ENCODE assay signal across 8 mouse cellular contexts in the genomic region with DNA sequence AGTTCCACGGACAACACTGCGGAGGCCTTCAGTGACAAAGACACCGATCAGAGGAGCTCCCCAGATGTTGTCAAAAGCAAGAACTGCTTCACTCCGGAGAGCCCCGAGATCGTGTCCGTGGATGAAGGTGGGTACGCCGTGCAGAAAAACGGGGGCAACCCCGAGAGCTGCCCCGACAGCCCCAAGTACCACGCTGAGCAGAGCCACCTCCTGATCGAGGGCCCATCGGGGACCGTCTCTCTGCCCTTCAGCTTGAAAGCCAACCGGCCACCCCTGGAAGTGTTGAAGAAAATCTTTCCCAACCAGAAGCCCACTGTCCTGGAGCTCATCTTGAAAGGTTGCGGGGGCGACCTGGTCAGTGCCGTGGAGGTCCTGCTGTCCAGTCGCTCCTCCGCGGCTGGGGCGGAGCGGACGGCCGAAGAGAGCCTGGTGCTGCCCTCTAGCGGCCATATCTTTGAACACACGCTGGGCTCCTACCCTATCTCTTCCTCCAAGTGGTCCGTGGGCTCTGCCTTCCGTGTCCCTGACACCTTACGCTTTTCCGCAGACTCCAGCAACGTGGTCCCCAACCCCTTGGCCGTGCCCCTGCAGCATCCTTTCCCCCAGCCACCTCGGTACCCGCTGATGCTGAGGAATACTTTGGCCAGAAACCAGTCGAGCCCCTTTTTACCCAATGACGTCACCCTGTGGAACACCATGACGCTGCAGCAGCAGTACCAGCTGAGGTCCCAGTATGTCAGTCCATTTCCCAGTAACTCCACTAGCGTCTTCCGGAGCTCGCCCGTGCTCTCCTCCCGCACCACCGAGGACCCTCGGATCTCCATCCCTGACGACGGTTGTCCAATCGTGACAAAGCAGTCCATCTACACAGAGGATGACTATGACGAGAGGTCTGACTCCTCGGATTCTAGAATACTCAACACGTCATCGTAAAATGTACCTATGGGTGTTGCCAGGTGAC. TPM values are rescaled to one million over a fixed set of nuclear protein-coding genes. Genes with fewer than 3 reads are reported as not detected.
DNase-seq lines count a peak whose midpoint lies in the region; ATAC-seq and TF ChIP-seq lines count a peak whose summit lies in the region.
"Had no signal": no experiment of that assay in that cellular context is flagged by ENCODE, and none has a peak within 500 bp of the region (broad histone marks: within the 10 kb centered on the region; RNA-seq: fewer than 3 reads in every experiment).

No protein-coding gene starts in this region.

- no peak overlapping the region for H3K27ac ChIP-seq in embryonic facial prominence, embryonic 10.5 days (replicated peaks)
- no peak overlapping the region for H3K27ac ChIP-seq in midbrain, embryonic 15.5 days
- H3K27ac ChIP-seq in spleen, adult 2 months (ENCODE audit: insufficient read depth, low read length): no peak overlapping the region

- no peaks in the 10 kb centered on the region for H3K36me3 ChIP-seq in embryonic facial prominence, embryonic 10.5 days (replicated peaks)
- no peaks in the 10 kb centered on the region for H3K36me3 ChIP-seq in midbrain, embryonic 15.5 days (replicated peaks)
- no peaks in the 10 kb centered on the region for H3K36me3 ChIP-seq in spleen, adult 2 months (ENCODE audit: control insufficient read depth, insufficient read depth, low read length)

- no peak overlapping the region; the same call in 1 of the 2 replicates for H3K9ac ChIP-seq in midbrain, embryonic 15.5 days

- no peak for TF ChIP-seq POLR2A in spleen, adult 2 months (IDR thresholded peaks at IDR 0.05; ENCODE audit: low read depth, low read length)

- 32% methylated on average over 54 of the region's 54 CpGs for WGBS in embryonic facial prominence, embryonic 10.5 days
- WGBS in midbrain, embryonic 15.5 days: 37% methylated on average over 54 of the region's 54 CpGs
- WGBS in spleen, adult 2 months: 32% methylated on average over 54 of the region's 54 CpGs

- H3K4me2 ChIP-seq in midbrain, embryonic 15.5 days: peak overlapping the region; percentile 48

- DNase-seq in adrenal gland, postnatal 25 days: peak; percentile 76
- DNase-seq in embryonic facial prominence, embryonic 10.5 days (ENCODE audit: low spot score): peak; percentile 82
- peak; percentile 15 to 30 for DNase-seq in heart, adult 9 months (ENCODE audit: low spot score in 2 of 2)
- DNase-seq in kidney, adult 8-10 months: peak; percentile 38 to 69
- DNase-seq in liver: peak; percentile 63
- DNase-seq in spleen, adult 2 months (ENCODE audit: low read depth in 1 of 2, low spot score in 2 of 2): peak in 1 of 2 experiments; percentile 59

- peaks cover 100% of the 10 kb centered on the region for H3K27me3 ChIP-seq in embryonic facial prominence, embryonic 10.5 days (replicated peaks; ENCODE audit: low read depth, poor library complexity, severe bottlenecking)
- peaks cover 83% of the 10 kb centered on the region for H3K27me3 ChIP-seq in midbrain, embryonic 15.5 days (replicated peaks)
- no peaks in the 10 kb centered on the region for H3K27me3 ChIP-seq in spleen, adult 2 months (ENCODE audit: control insufficient read depth, insufficient read depth, low read length)

- H3K4me1 ChIP-seq in embryonic facial prominence, embryonic 10.5 days: peaks cover 18% of the 10 kb centered on the region
- peaks cover 8% of the 10 kb centered on the region for H3K4me1 ChIP-seq in midbrain, embryonic 15.5 days
- no peaks in the 10 kb centered on the region; the same call in 1 of the 2 replicates for H3K4me1 ChIP-seq in spleen, adult 2 months (ENCODE audit: control insufficient read depth, insufficient read depth, insufficient read length)

- no peaks in the 10 kb centered on the region for H3K9me3 ChIP-seq in embryonic facial prominence, embryonic 10.5 days
- H3K9me3 ChIP-seq in midbrain, embryonic 15.5 days: no peaks in the 10 kb centered on the region

- peak; percentile 71 for TF ChIP-seq CTCF in spleen, adult 2 months (IDR thresholded peaks at IDR 0.05; ENCODE audit: extremely low read depth, insufficient read depth, insufficient read length, insufficient replicate concordance)

- H3K4me3 ChIP-seq in embryonic facial prominence, embryonic 10.5 days: peak overlapping the region; percentile 40
- peak overlapping the region; percentile 28 for H3K4me3 ChIP-seq in midbrain, embryonic 15.5 days
- no peak overlapping the region for H3K4me3 ChIP-seq in spleen, adult 2 months (ENCODE audit: extremely low read depth, insufficient read depth, insufficient read length)

- peak; percentile 58 for ATAC-seq in midbrain, embryonic 15.5 days (replicated peaks)

RNA-seq across cellular contexts. Expression of gene Dmrt3, which starts 12.5 kb away (rescaled TPM):
- total RNA-seq in adrenal gland, postnatal 25 days (2021): not detected in 2 replicates
- 1.7 and 2.1 TPM in 2 replicates for polyA plus RNA-seq in embryonic facial prominence, embryonic 10.5 days (2016; fragmentation: Nextera tagmentation; extraction: Ambion mirVana)
- 0.22 and 0.32 TPM in 2 replicates for polyA plus RNA-seq in midbrain, embryonic 15.5 days (2015; fragmentation: Nextera tagmentation; extraction: Ambion mirVana)
- 0.19 and 0.48 TPM in 2 replicates for polyA plus RNA-seq in spleen, adult 2 months (2012; rRNA removed)
- polyA plus RNA-seq: gonadal fat pad, adult 2 months had no signal

RNA-seq across cellular contexts. Expression of gene Dmrt2, which starts 49.6 kb away (rescaled TPM):
- 4.2 and 6.1 TPM in 2 replicates for total RNA-seq in adrenal gland, postnatal 25 days (2021)
- polyA plus RNA-seq in embryonic facial prominence, embryonic 10.5 days (2016; fragmentation: Nextera tagmentation; extraction: Ambion mirVana): 1.3 and 1.6 TPM in 2 replicates
- polyA plus RNA-seq in midbrain, embryonic 15.5 days (2015; fragmentation: Nextera tagmentation; extraction: Ambion mirVana): 0.06 TPM in 1 of 2 replicates, not detected in the other
- 0.07 and 0.09 TPM in 2 replicates for polyA plus RNA-seq in spleen, adult 2 months (2012; rRNA removed)
